Mouse (Mus musculus) lung, postnatal 0 days (tissue): ENCODE measurements around the gene Klf3. TPM values are rescaled to one million over a fixed set of nuclear protein-coding genes. Genes with fewer than 3 reads are reported as not detected.

Experiments
- ATAC-seq: fragments of 200-750 bp; cut with Nextera tagmentation; 2 replicates; pipeline ENCODE4 v1.8.0; 2017; ENCODE audit warnings: moderate library complexity
- DNase-seq: peaks from one replicate; pipeline ENCODE4 v3.0.0-alpha.2; 2016; ENCODE audit warnings: low spot score
- H3K27ac ChIP-seq: fragments of 300-500 bp; sonication (generic); 2 replicates; pipeline ENCODE4 v1.5.1; 2014; ENCODE audit warnings: antibody characterized with exemption, mild to moderate bottlenecking, low read length, mixed read lengths
- H3K27me3 ChIP-seq: fragments of 300-500 bp; sonication (generic); replicated peaks from 2 replicates; pipeline ENCODE4 v1.6.1; 2014; ENCODE audit warnings: low read length, mixed read lengths; ENCODE audit not compliant: insufficient read depth
- H3K36me3 ChIP-seq: fragments of 300-500 bp; sonication (generic); 2 replicates; pipeline ENCODE4 v1.6.1; 2014; ENCODE audit warnings: low read length, mixed read lengths; ENCODE audit not compliant: insufficient read depth
- H3K4me1 ChIP-seq: fragments of 300-500 bp; sonication (generic); 2 replicates; pipeline ENCODE4 v1.6.1; 2014; ENCODE audit warnings: antibody characterized with exemption, low read depth, low read length, mixed read lengths; ENCODE audit not compliant: insufficient read depth
- H3K4me2 ChIP-seq: fragments of 300-500 bp; sonication (generic); replicated peaks from 2 replicates; pipeline ENCODE4 v1.6.1; 2014; ENCODE audit warnings: low read depth, mild to moderate bottlenecking, low read length, moderate library complexity, mixed read lengths
- H3K4me3 ChIP-seq: fragments of 300-500 bp; sonication (generic); 2 replicates; pipeline ENCODE4 v1.5.1; 2014; ENCODE audit warnings: low read depth, low read length
- H3K9ac ChIP-seq: fragments of 300-500 bp; sonication (generic); replicated peaks from 2 replicates; pipeline ENCODE4 v1.6.1; 2014; ENCODE audit warnings: low read depth, mild to moderate bottlenecking
- H3K9me3 ChIP-seq: fragments of 300-500 bp; sonication (generic); 2 replicates; pipeline ENCODE4 v1.6.1; 2016; ENCODE audit warnings: low read length, mixed read lengths
- CTCF ChIP-seq: IDR thresholded peaks from 2 replicates; pipeline ENCODE4 v1.5.1; 2016; ENCODE audit warnings: antibody characterized with exemption, mild to moderate bottlenecking
- EP300 ChIP-seq: IDR thresholded peaks from 2 replicates; pipeline ENCODE4 v1.6.1; 2016; ENCODE audit warnings: antibody characterized with exemption, mild to moderate bottlenecking, control low read depth
- WGBS: fragments of 180-500 bp; shearing (Covaris S2); extraction: QIAGEN DNeasy Blood & Tissue Kit; methylation state at CpG from one replicate; pipeline ENCODE4 v1.1.7; 2014; 5-methylcytosine and 5-hydroxymethylcytosine counted together
- polyA plus RNA-seq: library from polyadenylated mRNA; unstranded; fragments of >200 nt; fragmentation: Nextera tagmentation; extraction: Ambion mirVana; gene quantifications from 2 replicates; pipeline ENCODE4 v1.2.1, GENCODE M21; 2015

Gene Klf3
- polyA plus RNA-seq, 1 experiment from 2014 or later, result 89.7 TPM

DNA sequence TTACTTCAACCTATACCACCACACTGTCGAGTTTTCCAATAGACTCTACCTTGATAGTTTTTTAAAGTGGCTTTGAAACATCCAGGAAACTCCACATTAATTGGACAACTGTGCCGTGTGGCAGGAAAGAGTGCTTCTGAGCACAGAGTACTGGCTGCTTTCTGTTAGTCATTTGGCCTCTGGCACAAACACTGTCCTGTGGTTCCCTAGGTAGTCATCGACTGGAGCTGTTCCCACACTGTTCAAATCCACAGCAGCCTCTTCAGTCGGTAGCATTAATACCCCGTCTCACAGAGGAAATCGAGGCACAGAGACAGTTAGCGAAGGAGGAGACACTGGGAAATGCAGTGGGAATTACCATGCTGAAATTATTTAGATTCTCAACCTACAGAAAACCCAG is 22.3 kb downstream of the Klf3 start:
- WGBS, result 86% methylated on average over 7 of the region's 7 CpGs
- no peak for TF ChIP-seq CTCF
- no peak for ATAC-seq
- no peak for DNase-seq
- H3K9me3 ChIP-seq, result no peaks in the 10 kb centered on the region
- no peak overlapping the region for H3K4me3 ChIP-seq
- no peak overlapping the region for H3K27ac ChIP-seq
- H3K4me2 ChIP-seq, result no peak overlapping the region
- no peaks in the 10 kb centered on the region for H3K4me1 ChIP-seq
- no peaks in the 10 kb centered on the region for H3K27me3 ChIP-seq
- peaks cover 70% of the 10 kb centered on the region for H3K36me3 ChIP-seq
- no peak overlapping the region for H3K9ac ChIP-seq

DNA sequence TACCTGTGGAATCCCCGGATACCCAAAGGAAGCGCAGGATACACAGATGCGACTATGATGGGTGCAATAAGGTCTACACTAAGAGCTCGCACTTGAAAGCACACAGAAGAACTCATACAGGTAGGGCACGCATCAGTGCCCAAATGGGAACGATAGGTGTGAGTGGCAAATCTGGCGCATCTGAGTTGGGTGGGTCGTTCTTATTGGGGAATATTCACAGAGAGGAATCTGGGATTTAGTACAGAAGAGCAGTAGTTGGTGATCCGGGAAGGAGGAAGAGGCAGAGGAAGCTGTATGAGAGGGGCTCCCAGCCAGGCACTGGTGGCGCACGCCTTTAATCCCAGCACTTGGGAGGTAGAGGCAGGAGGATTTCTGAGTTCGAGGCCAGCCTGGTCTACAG is 24.0 kb downstream of the Klf3 start:
- Histone ChIP-seq H3K9ac (no peak overlapping the region), H3K27ac (no peak overlapping the region), H3K36me3 (peaks cover 60% of the 10 kb centered on the region), H3K4me1 (no peaks in the 10 kb centered on the region), H3K4me2 (no peak overlapping the region), H3K9me3 (no peaks in the 10 kb centered on the region), H3K27me3 (no peaks in the 10 kb centered on the region), H3K4me3 (no peak overlapping the region)
- DNase-seq (no peak), ATAC-seq (no peak)
- 94% methylated on average over 12 of the region's 12 CpGs for WGBS
- no peak for TF ChIP-seq EP300
- TF ChIP-seq CTCF, result no peak

DNA sequence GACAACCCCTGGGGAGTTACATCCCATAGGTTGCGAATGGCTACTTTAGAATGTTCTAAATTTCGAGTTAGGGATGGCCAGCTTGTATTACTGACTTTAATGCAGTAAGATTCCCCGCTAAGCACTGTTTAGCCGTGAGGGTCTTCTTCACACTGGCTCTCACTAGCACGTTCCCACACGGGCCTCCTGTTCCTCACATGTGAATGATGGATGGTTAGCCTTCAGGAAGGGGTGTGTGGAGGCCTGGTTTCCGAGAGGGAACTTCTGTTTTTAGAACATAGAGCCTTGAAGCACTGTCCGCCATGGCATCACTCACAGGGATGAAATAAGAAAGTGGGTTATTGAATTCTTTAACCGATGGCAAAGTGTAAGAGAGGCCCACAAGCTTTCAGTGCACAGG is 25.1 kb downstream of the Klf3 start:
- 67% methylated on average over 9 of the region's 9 CpGs for WGBS
- H3K9me3 ChIP-seq, result no peaks in the 10 kb centered on the region
- H3K27ac ChIP-seq, result no peak overlapping the region
- H3K27me3 ChIP-seq, result no peaks in the 10 kb centered on the region
- no peak overlapping the region for H3K9ac ChIP-seq
- TF ChIP-seq CTCF (no peak), EP300 (no peak)
- H3K36me3 ChIP-seq, result peaks cover 51% of the 10 kb centered on the region
- DNase-seq (no peak), ATAC-seq (no peak)
- H3K4me2 ChIP-seq, result no peak overlapping the region
- no peaks in the 10 kb centered on the region for H3K4me1 ChIP-seq
- H3K4me3 ChIP-seq, result no peak overlapping the region

DNA sequence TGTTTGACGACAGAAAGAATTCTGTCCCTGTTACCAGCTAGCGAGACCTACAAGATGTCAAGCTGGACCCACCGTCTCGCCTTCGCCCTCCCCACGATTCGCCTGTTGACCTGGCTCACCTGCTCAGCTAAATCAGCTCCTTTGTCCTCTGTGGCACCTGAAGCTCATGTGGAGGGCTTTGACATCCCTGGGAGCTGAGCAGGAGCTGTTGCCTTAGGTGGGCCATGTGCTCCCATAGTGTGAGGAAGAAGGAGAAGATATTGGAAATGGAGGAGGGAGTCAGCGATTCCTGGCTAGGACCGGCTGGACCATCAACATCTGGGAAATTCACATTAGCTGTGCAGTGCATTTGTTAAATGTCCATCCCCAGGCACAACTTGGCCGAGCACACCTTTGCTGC is 26.4 kb downstream of the Klf3 start:
- Histone ChIP-seq H3K36me3 (peaks cover 38% of the 10 kb centered on the region), H3K9ac (no peak overlapping the region), H3K27me3 (no peaks in the 10 kb centered on the region), H3K9me3 (no peaks in the 10 kb centered on the region), H3K4me2 (no peak overlapping the region), H3K27ac (no peak overlapping the region), H3K4me1 (no peaks in the 10 kb centered on the region), H3K4me3 (no peak overlapping the region)
- TF ChIP-seq CTCF, result no peak
- TF ChIP-seq EP300, result no peak
- DNase-seq (no peak), ATAC-seq (no peak)
- 93% methylated on average over 10 of the region's 10 CpGs for WGBS

DNA sequence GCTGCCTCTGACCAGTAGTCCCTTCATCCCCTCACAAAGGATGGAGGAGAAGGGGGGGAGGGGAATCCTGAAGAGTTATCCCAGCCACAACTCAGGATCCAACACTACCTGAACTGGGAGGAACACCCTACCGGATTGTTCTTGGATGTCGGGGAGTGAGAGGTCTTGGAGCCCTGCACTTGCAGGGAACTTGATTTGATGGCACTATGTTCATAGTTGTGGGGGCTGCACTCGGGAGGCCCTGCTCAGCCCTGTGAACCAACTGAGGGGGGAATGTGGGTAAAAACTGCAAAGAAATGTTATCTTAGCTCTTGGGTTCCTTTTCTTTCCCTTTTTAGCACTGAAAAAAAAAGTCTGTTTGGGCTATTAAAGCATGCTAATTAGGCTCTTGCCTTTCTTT is 27.6 kb downstream of the Klf3 start:
- DNase-seq (no peak), ATAC-seq (no peak)
- TF ChIP-seq CTCF (no peak), EP300 (no peak)
- Histone ChIP-seq H3K27me3 (no peaks in the 10 kb centered on the region), H3K36me3 (peaks cover 28% of the 10 kb centered on the region), H3K4me2 (no peak overlapping the region), H3K9ac (no peak overlapping the region), H3K9me3 (no peaks in the 10 kb centered on the region), H3K4me3 (no peak overlapping the region), H3K4me1 (no peaks in the 10 kb centered on the region), H3K27ac (no peak overlapping the region)
- 92% methylated on average over 3 of the region's 3 CpGs for WGBS

DNA sequence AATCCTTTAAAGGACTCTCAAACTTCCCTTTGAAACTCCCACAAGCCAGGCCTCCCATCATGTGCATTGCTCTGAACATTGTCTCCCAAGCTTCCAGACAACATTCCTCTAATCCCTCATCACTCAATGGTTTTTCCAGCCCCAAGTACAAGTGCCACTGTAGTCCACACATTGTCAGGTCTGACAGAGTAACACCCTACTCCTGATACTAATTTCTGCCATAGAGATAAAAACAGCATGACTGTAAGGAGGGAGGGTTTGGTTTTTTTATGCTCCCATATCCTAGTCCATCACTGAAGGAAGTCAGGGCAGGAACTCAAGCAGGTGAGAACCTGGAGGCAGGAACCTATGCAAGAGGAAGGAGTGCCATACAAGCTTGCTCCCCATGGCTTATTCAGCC is 30.2 kb downstream of the Klf3 start:
- TF ChIP-seq CTCF, result no peak
- TF ChIP-seq EP300, result no peak
- ATAC-seq, result no peak
- no peak overlapping the region for H3K27ac ChIP-seq
- H3K9ac ChIP-seq, result no peak overlapping the region
- H3K4me2 ChIP-seq, result no peak overlapping the region
- no peaks in the 10 kb centered on the region for H3K4me1 ChIP-seq
- DNase-seq, result no peak
- no peak overlapping the region for H3K4me3 ChIP-seq
- H3K27me3 ChIP-seq, result no peaks in the 10 kb centered on the region
- peaks cover 17% of the 10 kb centered on the region for H3K36me3 ChIP-seq
- H3K9me3 ChIP-seq, result no peaks in the 10 kb centered on the region

DNA sequence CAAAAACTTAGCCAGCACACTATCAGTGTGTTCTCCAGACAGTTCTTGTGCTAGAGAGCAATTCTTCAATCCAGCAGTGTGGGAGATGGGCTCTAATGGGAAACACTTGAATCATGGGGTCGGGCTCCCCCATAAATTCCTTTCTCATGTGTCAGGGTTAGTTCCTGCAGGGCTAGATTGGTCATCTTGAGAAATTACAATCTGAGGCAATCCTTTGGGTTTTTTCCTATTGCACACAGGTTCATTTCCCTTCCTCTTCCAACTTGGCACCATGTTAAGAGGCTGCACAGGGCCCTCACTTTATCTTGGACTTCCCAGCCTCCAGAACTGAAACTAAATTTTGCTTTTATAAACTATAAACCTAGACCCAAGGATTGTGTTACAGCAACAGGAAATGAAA is 31.0 kb downstream of the Klf3 start:
- H3K27ac ChIP-seq, result no peak overlapping the region
- no peaks in the 10 kb centered on the region for H3K27me3 ChIP-seq
- 53% methylated on average over 1 of the region's 1 CpGs for WGBS
- ATAC-seq (no peak; the same call in 1 of the 2 replicates), DNase-seq (peak; percentile 27)
- peaks cover 9% of the 10 kb centered on the region for H3K36me3 ChIP-seq
- no peak overlapping the region for H3K9ac ChIP-seq
- H3K4me1 ChIP-seq, result no peaks in the 10 kb centered on the region
- no peak overlapping the region for H3K4me3 ChIP-seq
- TF ChIP-seq CTCF, result no peak
- TF ChIP-seq EP300, result no peak
- no peaks in the 10 kb centered on the region for H3K9me3 ChIP-seq
- H3K4me2 ChIP-seq, result no peak overlapping the region
